Mouse (Mus musculus) kidney, postnatal 36 days (tissue): ENCODE measurements around the gene Fam50a.
"Not testable (repeated sequence)": the region's sequence is repeated elsewhere in the genome, so short reads cannot be mapped to it uniquely, and the experiment has no call there.

ENCODE experiments used
- DNase-seq, 2 experiments: peaks; one replicate each; pipeline ENCODE4 v3.0.0; 2021 to 2022; ENCODE audit warnings: mixed read lengths in 2 of 2

Gene Fam50a

GRCm38 (mm10) chrX:74330166-74330930 is 17.5 kb downstream of the Fam50a start:
- no peak for DNase-seq

- no peak for DNase-seq
These were observed 40.0 kb downstream of the Fam50a start for GRCm38 (mm10) chrX:74352645-74353466.

GRCm38 (mm10) chrX:74353467-74353770 is 40.6 kb downstream of the Fam50a start, which contains the start of gene Lage3:
Gene Lage3, minus strand, starts transcription at chrX:74353618.
- DNase-seq = peak; percentile 84 to 90

GRCm38 (mm10) chrX:74357069-74357468 is 44.2 kb downstream of the Fam50a start:
- not testable (repeated sequence) for DNase-seq

- peak; percentile 30 to 44 for DNase-seq
These were observed 46.3 kb downstream of the Fam50a start for GRCm38 (mm10) chrX:74359171-74359570.

GRCm38 (mm10) chrX:74367512-74367911 is 54.7 kb downstream of the Fam50a start:
- no peak for DNase-seq

GRCm38 (mm10) chrX:74368209-74368909 is 55.5 kb downstream of the Fam50a start:
- peak; percentile 83 to 88 for DNase-seq
